Mouse (Mus musculus) megakaryocyte, embryonic 14.5 days (primary cell): ENCODE results near the gene Hnrnpl. TPM values are rescaled to one million over a fixed set of nuclear protein-coding genes. Genes with fewer than 3 reads are reported as not detected.

Source experiments
- H3K27me3 ChIP-seq: replicated peaks from 2 replicates; pipeline ENCODE3; 2012; ENCODE audit warnings: inconsistent platforms
- H3K36me3 ChIP-seq: replicated peaks from 2 replicates; pipeline ENCODE3; 2012; ENCODE audit warnings: low read length, inconsistent platforms, mixed read lengths
- H3K4me1 ChIP-seq: 2 replicates; pipeline ENCODE4 v1.6.1; 2012; ENCODE audit warnings: inconsistent platforms
- H3K4me3 ChIP-seq: replicated peaks from 2 replicates; pipeline ENCODE3; 2012; ENCODE audit warnings: moderate library complexity, mild to moderate bottlenecking, inconsistent platforms
- H3K9me3 ChIP-seq: 2 replicates; pipeline ENCODE4 v1.6.1; 2012; ENCODE audit warnings: inconsistent platforms
- FLI1 ChIP-seq: IDR thresholded peaks from 2 replicates; pipeline ENCODE4 v1.6.1; 2012; ENCODE audit warnings: low read length, inconsistent platforms, mixed read lengths
- GATA1 ChIP-seq: IDR thresholded peaks from 3 replicates; pipeline ENCODE4 v1.6.1; 2012; ENCODE audit warnings: mixed read lengths, low read length, inconsistent platforms, borderline replicate concordance
- polyA plus RNA-seq: library from polyadenylated mRNA; stranded (reverse); fragments of >175 nt; gene quantifications from 2 replicates; pipeline ENCODE4 v1.2.3, GENCODE M21; 2012; ENCODE audit warnings: low replicate concordance; ENCODE audit not compliant: insufficient read depth

Hnrnpl gene
- polyA plus RNA-seq, 1 experiment, result 226 TPM

DNA sequence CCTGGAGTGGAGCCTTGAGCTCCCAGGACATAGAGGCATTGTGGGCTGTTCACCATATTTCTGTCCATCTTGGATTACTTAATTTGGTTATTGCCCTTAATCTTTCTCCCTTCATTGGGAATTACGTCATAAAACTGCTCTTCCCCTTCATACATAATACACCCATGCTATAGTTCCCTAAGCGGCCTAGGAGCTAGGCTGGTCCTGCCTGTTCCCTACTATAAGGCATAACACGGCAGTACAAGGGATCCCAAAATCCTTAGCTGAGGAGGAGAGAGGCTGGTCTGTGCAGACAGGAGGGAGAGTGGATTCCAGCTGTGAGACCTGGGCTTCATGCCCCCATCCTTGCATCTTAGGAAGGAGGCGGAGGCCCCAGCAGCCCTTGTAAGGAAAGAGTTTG is 9.6 kb downstream of the Hnrnpl start:
- peaks cover 99% of the 10 kb centered on the region for H3K36me3 ChIP-seq
- no peaks in the 10 kb centered on the region for H3K27me3 ChIP-seq
- peaks cover 98% of the 10 kb centered on the region for H3K4me1 ChIP-seq
- H3K4me3 ChIP-seq, result no peak overlapping the region
- TF ChIP-seq FLI1 (no peak), GATA1 (no peak)
- H3K9me3 ChIP-seq, result no peaks in the 10 kb centered on the region

GRCm38 (mm10) chr7:28818436-28818835 is 10.1 kb downstream of the Hnrnpl start:
- no peak overlapping the region for H3K4me3 ChIP-seq
- H3K4me1 ChIP-seq, result peaks cover 98% of the 10 kb centered on the region
- H3K27me3 ChIP-seq, result no peaks in the 10 kb centered on the region
- H3K36me3 ChIP-seq, result peaks cover 99% of the 10 kb centered on the region
- no peak for TF ChIP-seq FLI1
- TF ChIP-seq GATA1, result no peak
- H3K9me3 ChIP-seq, result no peaks in the 10 kb centered on the region

- Histone ChIP-seq H3K4me1 (peaks cover 98% of the 10 kb centered on the region), H3K9me3 (no peaks in the 10 kb centered on the region), H3K4me3 (no peak overlapping the region), H3K27me3 (no peaks in the 10 kb centered on the region), H3K36me3 (peaks cover 95% of the 10 kb centered on the region)
- TF ChIP-seq FLI1, result no peak
- no peak for TF ChIP-seq GATA1
These were observed 10.6 kb downstream of the Hnrnpl start for GRCm38 (mm10) chr7:28818861-28819452.

GRCm38 (mm10) chr7:28819571-28819970 is 11.2 kb downstream of the Hnrnpl start:
- H3K9me3 ChIP-seq, result no peaks in the 10 kb centered on the region
- no peaks in the 10 kb centered on the region for H3K27me3 ChIP-seq
- TF ChIP-seq GATA1, result no peak
- TF ChIP-seq FLI1, result no peak
- H3K36me3 ChIP-seq, result peaks cover 89% of the 10 kb centered on the region
- no peak overlapping the region for H3K4me3 ChIP-seq
- peaks cover 98% of the 10 kb centered on the region for H3K4me1 ChIP-seq

- TF ChIP-seq GATA1 (no peak), FLI1 (no peak)
- peaks cover 93% of the 10 kb centered on the region for H3K4me1 ChIP-seq
- H3K27me3 ChIP-seq, result no peaks in the 10 kb centered on the region
- H3K36me3 ChIP-seq, result peaks cover 78% of the 10 kb centered on the region
- H3K4me3 ChIP-seq, result no peak overlapping the region
- H3K9me3 ChIP-seq, result no peaks in the 10 kb centered on the region
These were observed 12.3 kb downstream of the Hnrnpl start for GRCm38 (mm10) chr7:28820358-28821260.

GRCm38 (mm10) chr7:28821261-28821831 is 13.0 kb downstream of the Hnrnpl start:
- peaks cover 77% of the 10 kb centered on the region for H3K36me3 ChIP-seq
- peaks cover 93% of the 10 kb centered on the region for H3K4me1 ChIP-seq
- H3K4me3 ChIP-seq, result no peak overlapping the region
- H3K27me3 ChIP-seq, result no peaks in the 10 kb centered on the region
- H3K9me3 ChIP-seq, result no peaks in the 10 kb centered on the region
- TF ChIP-seq FLI1, result no peak
- no peak for TF ChIP-seq GATA1

DNA sequence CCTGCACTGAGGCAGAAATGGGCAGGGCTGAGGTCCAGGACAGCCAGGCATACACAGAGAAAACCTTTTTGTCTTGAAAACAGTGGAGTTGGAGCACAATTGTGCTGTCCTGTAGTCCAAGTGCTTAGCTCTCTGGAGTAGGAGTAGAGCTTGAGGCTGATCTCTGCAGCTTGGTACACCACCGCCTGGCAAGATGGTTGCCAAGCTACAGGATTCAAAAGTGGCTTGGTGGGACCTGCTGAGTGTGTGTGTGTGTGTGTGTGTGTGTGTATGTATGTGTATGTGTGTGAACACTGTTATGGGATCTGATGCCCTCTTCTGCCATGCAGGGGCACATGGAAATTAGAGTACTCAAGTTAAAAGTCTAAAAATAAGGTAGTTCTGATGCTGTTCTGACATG is 14.2 kb downstream of the Hnrnpl start:
- no peak for TF ChIP-seq FLI1
- no peak for TF ChIP-seq GATA1
- H3K4me1 ChIP-seq, result peaks cover 90% of the 10 kb centered on the region

GRCm38 (mm10) chr7:28822993-28823903 is 14.9 kb downstream of the Hnrnpl start:
- TF ChIP-seq GATA1, result no peak
- TF ChIP-seq FLI1, result no peak
- peaks cover 72% of the 10 kb centered on the region for H3K36me3 ChIP-seq
- H3K27me3 ChIP-seq, result no peaks in the 10 kb centered on the region
- peaks cover 89% of the 10 kb centered on the region for H3K4me1 ChIP-seq
- peak overlapping the region; percentile 65 for H3K4me3 ChIP-seq
- no peaks in the 10 kb centered on the region for H3K9me3 ChIP-seq

More for the DNA sequence above, 14.2 kb downstream of the Hnrnpl start:
- Histone ChIP-seq H3K36me3 (peaks cover 72% of the 10 kb centered on the region), H3K9me3 (no peaks in the 10 kb centered on the region), H3K27me3 (no peaks in the 10 kb centered on the region), H3K4me3 (peak overlapping the region; percentile 44)

- Histone ChIP-seq H3K9me3 (no peaks in the 10 kb centered on the region), H3K4me3 (no peak overlapping the region), H3K4me1 (peaks cover 82% of the 10 kb centered on the region), H3K36me3 (peaks cover 71% of the 10 kb centered on the region), H3K27me3 (no peaks in the 10 kb centered on the region)
- no peak for TF ChIP-seq GATA1
- no peak for TF ChIP-seq FLI1
These were observed 15.6 kb downstream of the Hnrnpl start for GRCm38 (mm10) chr7:28823932-28824331.
